ENCODE assay signal across 9 mouse cellular contexts in the genomic region with DNA sequence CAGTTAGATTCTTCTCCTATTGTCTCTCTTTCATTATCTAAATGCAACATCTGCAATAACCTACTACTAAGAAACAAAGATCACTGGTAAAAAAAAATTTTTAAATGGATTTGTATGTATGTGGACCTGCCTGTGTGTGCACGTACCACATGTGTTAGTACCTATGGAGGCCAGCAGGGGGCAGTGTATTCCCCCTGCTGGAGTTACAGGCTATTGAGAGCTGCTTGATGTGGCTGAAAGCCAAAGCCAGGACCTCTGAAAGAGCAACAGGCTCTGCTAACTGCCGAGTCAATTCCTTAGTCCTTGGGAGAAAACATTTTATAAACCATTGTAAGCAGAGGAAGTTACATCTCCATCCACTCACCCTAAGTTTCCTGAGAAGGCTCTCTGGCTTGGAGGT. TPM values are rescaled to one million over a fixed set of nuclear protein-coding genes. Genes with fewer than 3 reads are reported as not detected.
DNase-seq lines count a peak whose midpoint lies in the region; ATAC-seq and TF ChIP-seq lines count a peak whose summit lies in the region.
"Had no signal": no experiment of that assay in that cellular context is flagged by ENCODE, and none has a peak within 500 bp of the region (broad histone marks: within the 10 kb centered on the region; RNA-seq: fewer than 3 reads in every experiment).

No protein-coding gene starts in this region.

- no peak overlapping the region for H3K27ac ChIP-seq in midbrain, postnatal 0 days (ENCODE audit: low read depth, low read length)
- no peak overlapping the region for H3K27ac ChIP-seq in midbrain, embryonic 16.5 days (ENCODE audit: low read length)
- H3K27ac ChIP-seq in bone marrow, adult 2 months (ENCODE audit: control insufficient read depth, insufficient read depth, low read depth, low read length, poor library complexity), result no peak overlapping the region

- no peaks in the 10 kb centered on the region for H3K9me3 ChIP-seq in midbrain, postnatal 0 days (ENCODE audit: low read length)
- H3K9me3 ChIP-seq in midbrain, embryonic 16.5 days (replicated peaks; ENCODE audit: control insufficient read depth, low read length, poor library complexity, severe bottlenecking), result no peaks in the 10 kb centered on the region

- no peak for TF ChIP-seq POLR2A in bone marrow, adult 2 months (IDR thresholded peaks at IDR 0.05; ENCODE audit: borderline replicate concordance, control insufficient read depth, low read depth, low read length)

- TF ChIP-seq CTCF in midbrain, postnatal 0 days (IDR thresholded peaks at IDR 0.05), result peak; percentile 81
- TF ChIP-seq CTCF in bone marrow, adult 2 months (IDR thresholded peaks at IDR 0.05; ENCODE audit: control insufficient read depth, insufficient read depth, low read length), result peak; percentile 54; the same call in 1 of the 2 replicates

- no peak for ATAC-seq in cerebellum, adult (ENCODE audit: insufficient number of reproducible peaks, low FRiP score, low TSS enrichment)
- ATAC-seq in midbrain, postnatal 0 days (ENCODE audit: low FRiP score), result no peak
- ATAC-seq in midbrain, embryonic 16.5 days, result no peak

- H3K27me3 ChIP-seq in midbrain, postnatal 0 days (ENCODE audit: insufficient read depth, low read length), result no peaks in the 10 kb centered on the region
- H3K27me3 ChIP-seq in midbrain, embryonic 16.5 days (ENCODE audit: control insufficient read depth, insufficient read depth, low read depth, low read length), result no peaks in the 10 kb centered on the region

- no peak overlapping the region for H3K4me2 ChIP-seq in midbrain, postnatal 0 days (ENCODE audit: low read depth, low read length, poor library complexity, severe bottlenecking)
- H3K4me2 ChIP-seq in midbrain, embryonic 16.5 days (ENCODE audit: low read length), result no peak overlapping the region

- H3K9ac ChIP-seq in midbrain, postnatal 0 days (replicated peaks; ENCODE audit: low read length, poor library complexity, severe bottlenecking), result no peak overlapping the region
- no peak overlapping the region for H3K9ac ChIP-seq in midbrain, embryonic 16.5 days (ENCODE audit: low read depth, low read length)

- peak; percentile 75 to 76 for DNase-seq in cerebellum, postnatal 10 days
- peak; percentile 82 for DNase-seq in midbrain, postnatal 0 days (ENCODE audit: low spot score)
- peak; percentile 73 for DNase-seq in induced T-regulatory cell, adult 2 months (ENCODE audit: low read depth)
- peak; percentile 29 to 37 for DNase-seq in natural killer cell, adult 2 months (ENCODE audit: low spot score in 2 of 2)
- no peak for DNase-seq in left cerebral cortex, adult 11 months (ENCODE audit: low spot score)

- H3K36me3 ChIP-seq in midbrain, postnatal 0 days (ENCODE audit: insufficient read depth, low read length), result no peaks in the 10 kb centered on the region
- no peaks in the 10 kb centered on the region for H3K36me3 ChIP-seq in midbrain, embryonic 16.5 days (ENCODE audit: control insufficient read depth, insufficient read depth, low read length)

- no peaks in the 10 kb centered on the region for H3K4me1 ChIP-seq in midbrain, postnatal 0 days (ENCODE audit: insufficient read depth, low read length)
- H3K4me1 ChIP-seq in midbrain, embryonic 16.5 days (ENCODE audit: control insufficient read depth, insufficient read depth, low read length), result no peaks in the 10 kb centered on the region
- H3K4me1 ChIP-seq in bone marrow, adult 2 months (ENCODE audit: control insufficient read depth, insufficient read depth, low read length), result no peaks in the 10 kb centered on the region

- no peak overlapping the region for H3K4me3 ChIP-seq in midbrain, postnatal 0 days (ENCODE audit: low read depth, low read length)
- H3K4me3 ChIP-seq in midbrain, embryonic 16.5 days (ENCODE audit: low read depth, low read length), result no peak overlapping the region
- H3K4me3 ChIP-seq in bone marrow, adult 2 months (replicated peaks; ENCODE audit: control insufficient read depth, low read depth, low read length), result no peak overlapping the region
- H3K4me3 ChIP-seq: megakaryocyte, embryonic 14.5 days had no signal

- WGBS in midbrain, postnatal 0 days, result 55% methylated on average over 2 of the region's 2 CpGs
- 61% methylated on average over 2 of the region's 2 CpGs for WGBS in midbrain, embryonic 16.5 days
- 44% methylated on average over 2 of the region's 2 CpGs for WGBS in bone marrow, adult 2 months

RNA-seq across cellular contexts. Expression of gene Ece1, which starts 10.6 kb away (rescaled TPM):
- total RNA-seq in midbrain, postnatal 0 days (2014; rRNA removed), result 36.3 and 51.9 TPM in 2 replicates
- 23.2 and 23.7 TPM in 2 replicates for polyA plus RNA-seq in midbrain, postnatal 0 days (2015; fragmentation: Nextera tagmentation; extraction: Ambion mirVana)
- polyA plus RNA-seq in midbrain, embryonic 16.5 days (2015; fragmentation: Nextera tagmentation; extraction: Ambion mirVana), result 20.8 and 21.3 TPM in 2 replicates
- 4.3 and 7.3 TPM in 2 replicates for polyA plus RNA-seq in bone marrow, adult 2 months (2011; ENCODE audit: insufficient read depth, insufficient read length, low replicate concordance, missing spikeins)

RNA-seq across cellular contexts. Expression of gene Alpl, which starts 55.3 kb away (rescaled TPM):
- total RNA-seq in midbrain, postnatal 0 days (2014; rRNA removed), result 14.3 and 17.9 TPM in 2 replicates
- 16.1 and 19.1 TPM in 2 replicates for polyA plus RNA-seq in midbrain, postnatal 0 days (2015; fragmentation: Nextera tagmentation; extraction: Ambion mirVana)
- 9.1 and 12.1 TPM in 2 replicates for polyA plus RNA-seq in midbrain, embryonic 16.5 days (2015; fragmentation: Nextera tagmentation; extraction: Ambion mirVana)
- 5.7 and 7.1 TPM in 2 replicates for polyA plus RNA-seq in bone marrow, adult 2 months (2011; ENCODE audit: insufficient read depth, insufficient read length, low replicate concordance, missing spikeins)
